Mouse (Mus musculus) lung, embryonic 16.5 days (tissue): ENCODE measurements around the gene 4930452B06Rik. TPM values are rescaled to one million over a fixed set of nuclear protein-coding genes. Genes with fewer than 3 reads are reported as not detected.
A peak's percentile ranks its signal among the peaks of the same experiment; 100 is the strongest.

Experiments used
- ATAC-seq: fragments of 200-750 bp; cut with Nextera tagmentation; 2 replicates; pipeline ENCODE4 v1.8.0; 2017; ENCODE audit warnings: low read depth, mild to moderate bottlenecking, moderate library complexity
- H3K27ac ChIP-seq: fragments of 300-500 bp; sonication (generic); 2 replicates; pipeline ENCODE4 v1.5.1; 2014; ENCODE audit warnings: mild to moderate bottlenecking, control low read depth, low read length
- H3K27me3 ChIP-seq: fragments of 300-500 bp; sonication (generic); 2 replicates; pipeline ENCODE4 v1.6.1; 2014; ENCODE audit warnings: low read depth, low read length, mixed read lengths; ENCODE audit not compliant: control insufficient read depth, insufficient read depth
- H3K36me3 ChIP-seq: fragments of 300-500 bp; sonication (generic); 2 replicates; pipeline ENCODE4 v1.6.1; 2014; ENCODE audit warnings: low read length; ENCODE audit not compliant: control insufficient read depth, insufficient read depth
- H3K4me1 ChIP-seq: fragments of 300-500 bp; sonication (generic); replicated peaks from 2 replicates; pipeline ENCODE4 v1.6.1; 2014; ENCODE audit warnings: low read length, mixed read lengths; ENCODE audit not compliant: control insufficient read depth, insufficient read depth
- H3K4me2 ChIP-seq: fragments of 300-500 bp; sonication (generic); 2 replicates; pipeline ENCODE4 v1.6.1; 2014; ENCODE audit warnings: low read depth, low read length, control low read depth
- H3K4me3 ChIP-seq: fragments of 300-500 bp; sonication (generic); 2 replicates; pipeline ENCODE4 v1.5.1; 2014; ENCODE audit warnings: mild to moderate bottlenecking, low read length, control low read depth
- H3K9ac ChIP-seq: fragments of 300-500 bp; sonication (generic); 2 replicates; pipeline ENCODE4 v1.6.1; 2014; ENCODE audit warnings: low read length, control low read depth
- H3K9me3 ChIP-seq: fragments of 300-500 bp; sonication (generic); 2 replicates; pipeline ENCODE4 v1.6.1; 2016; ENCODE audit warnings: low read length; ENCODE audit not compliant: control insufficient read depth
- WGBS: fragments of 180-500 bp; shearing (Covaris S2); extraction: QIAGEN DNeasy Blood & Tissue Kit; methylation state at CpG from one replicate; pipeline ENCODE4 v1.1.7; 2014; 5-methylcytosine and 5-hydroxymethylcytosine counted together
- polyA plus RNA-seq: library from polyadenylated mRNA; unstranded; fragments of >200 nt; fragmentation: Nextera tagmentation; extraction: Ambion mirVana; gene quantifications from 2 replicates; pipeline ENCODE4 v1.2.1, GENCODE M21; 2015

The 4930452B06Rik gene
- polyA plus RNA-seq, 1 experiment from 2014 or later: 16.0 TPM

GRCm38 (mm10) chr14:8472884-8473283 is 193.2 kb downstream of the 4930452B06Rik start:
- Histone ChIP-seq H3K4me1 (no peaks in the 10 kb centered on the region), H3K4me3 (no peak overlapping the region), H3K36me3 (no peaks in the 10 kb centered on the region), H3K27me3 (no peaks in the 10 kb centered on the region), H3K9me3 (no peaks in the 10 kb centered on the region), H3K27ac (no peak overlapping the region), H3K4me2 (no peak overlapping the region), H3K9ac (no peak overlapping the region)
- ATAC-seq: no peak
- WGBS: 71% methylated on average over 2 of the region's 2 CpGs

- 56% methylated on average over 14 of the region's 14 CpGs for WGBS
- Histone ChIP-seq H3K36me3 (no peaks in the 10 kb centered on the region), H3K9me3 (no peaks in the 10 kb centered on the region), H3K27ac (no peak overlapping the region), H3K9ac (no peak overlapping the region), H3K4me1 (no peaks in the 10 kb centered on the region), H3K4me3 (no peak overlapping the region), H3K27me3 (no peaks in the 10 kb centered on the region), H3K4me2 (no peak overlapping the region)
- ATAC-seq: no peak
Measured at GRCm38 (mm10) chr14:8464401-8465154, 201.5 kb downstream of the 4930452B06Rik start.

GRCm38 (mm10) chr14:8462973-8463372 is 203.1 kb downstream of the 4930452B06Rik start:
- Histone ChIP-seq H3K4me3 (no peak overlapping the region), H3K4me2 (no peak overlapping the region), H3K4me1 (no peaks in the 10 kb centered on the region), H3K9me3 (no peaks in the 10 kb centered on the region), H3K27ac (no peak overlapping the region), H3K9ac (no peak overlapping the region), H3K36me3 (no peaks in the 10 kb centered on the region), H3K27me3 (no peaks in the 10 kb centered on the region)
- WGBS: 43% methylated on average over 4 of the region's 4 CpGs
- ATAC-seq: no peak

GRCm38 (mm10) chr14:8462321-8462909 is 203.6 kb downstream of the 4930452B06Rik start:
- Histone ChIP-seq H3K27me3 (no peaks in the 10 kb centered on the region), H3K36me3 (no peaks in the 10 kb centered on the region), H3K27ac (no peak overlapping the region), H3K4me1 (no peaks in the 10 kb centered on the region), H3K4me2 (no peak overlapping the region), H3K9me3 (no peaks in the 10 kb centered on the region), H3K9ac (no peak overlapping the region), H3K4me3 (no peak overlapping the region)
- no peak for ATAC-seq
- WGBS: 60% methylated on average over 6 of the region's 6 CpGs

- Histone ChIP-seq H3K36me3 (no peaks in the 10 kb centered on the region), H3K4me1 (no peaks in the 10 kb centered on the region), H3K4me3 (no peak overlapping the region), H3K27me3 (no peaks in the 10 kb centered on the region), H3K9me3 (no peaks in the 10 kb centered on the region), H3K27ac (no peak overlapping the region), H3K4me2 (no peak overlapping the region), H3K9ac (no peak overlapping the region)
- WGBS: 35% methylated on average over 19 of the region's 19 CpGs
- peak; percentile 70; the same call in 1 of the 2 replicates for ATAC-seq
Measured at GRCm38 (mm10) chr14:8460226-8461129, 205.6 kb downstream of the 4930452B06Rik start.

GRCm38 (mm10) chr14:8459759-8460158 is 206.3 kb downstream of the 4930452B06Rik start:
- no peaks in the 10 kb centered on the region for H3K9me3 ChIP-seq
- no peak for ATAC-seq
- no peak overlapping the region for H3K27ac ChIP-seq
- no peaks in the 10 kb centered on the region for H3K4me1 ChIP-seq
- H3K36me3 ChIP-seq: no peaks in the 10 kb centered on the region
- WGBS: 60% methylated on average over 4 of the region's 4 CpGs
- H3K4me2 ChIP-seq: no peak overlapping the region
- no peaks in the 10 kb centered on the region for H3K27me3 ChIP-seq
- H3K4me3 ChIP-seq: no peak overlapping the region
- no peak overlapping the region for H3K9ac ChIP-seq

- Histone ChIP-seq H3K9me3 (no peaks in the 10 kb centered on the region), H3K27me3 (no peaks in the 10 kb centered on the region), H3K36me3 (no peaks in the 10 kb centered on the region), H3K27ac (no peak overlapping the region), H3K4me1 (no peaks in the 10 kb centered on the region), H3K9ac (no peak overlapping the region), H3K4me2 (no peak overlapping the region), H3K4me3 (no peak overlapping the region)
- ATAC-seq: no peak
- WGBS: 69% methylated on average over 4 of the region's 4 CpGs
Measured at GRCm38 (mm10) chr14:8451117-8451516, 214.9 kb downstream of the 4930452B06Rik start.

GRCm38 (mm10) chr14:8450342-8450741 is 215.7 kb downstream of the 4930452B06Rik start:
- Histone ChIP-seq H3K4me2 (no peak overlapping the region), H3K36me3 (no peaks in the 10 kb centered on the region), H3K9me3 (no peaks in the 10 kb centered on the region), H3K27ac (no peak overlapping the region), H3K4me3 (no peak overlapping the region), H3K4me1 (no peaks in the 10 kb centered on the region), H3K9ac (no peak overlapping the region), H3K27me3 (no peaks in the 10 kb centered on the region)
- no peak for ATAC-seq
- WGBS: 94% methylated on average over 6 of the region's 6 CpGs

GRCm38 (mm10) chr14:8449299-8449698 is 216.7 kb downstream of the 4930452B06Rik start:
- Histone ChIP-seq H3K4me3 (no peak overlapping the region), H3K9me3 (no peaks in the 10 kb centered on the region), H3K27ac (no peak overlapping the region), H3K4me1 (no peaks in the 10 kb centered on the region), H3K27me3 (no peaks in the 10 kb centered on the region), H3K4me2 (no peak overlapping the region), H3K36me3 (no peaks in the 10 kb centered on the region), H3K9ac (no peak overlapping the region)
- ATAC-seq: no peak
